Mouse (Mus musculus): ENCODE results near the gene Clec9a. TPM values are rescaled to one million over a fixed set of nuclear protein-coding genes. Genes with fewer than 3 reads are reported as not detected.

Gene Clec9a
- 0.11 TPM in 1 of 2 replicates, not detected in the other for polyA plus RNA-seq (2012; rRNA removed)

DNA sequence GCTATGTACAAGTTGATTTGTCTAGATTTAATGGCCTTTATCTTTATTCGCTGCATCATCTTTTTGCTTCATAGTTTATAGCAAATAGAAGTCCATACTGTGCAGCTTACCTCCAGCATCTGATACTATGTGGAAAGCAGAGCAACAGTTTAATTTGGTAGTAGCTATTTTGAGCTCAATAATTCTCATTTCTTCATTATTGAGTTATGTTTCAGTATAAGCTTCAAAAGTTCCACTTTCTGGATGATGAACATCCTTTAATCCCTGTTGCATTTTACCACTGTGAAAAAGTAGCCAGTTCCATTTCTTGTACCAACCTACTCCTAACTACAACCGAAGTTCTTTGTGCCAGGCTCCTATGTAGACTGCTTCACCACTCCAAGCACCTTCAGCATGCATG is at the start of gene Clec9a:
Gene Clec9a (plus strand): TSS at position 301 of the 400 bp plus-strand sequence.
- no peak for DNase-seq (ENCODE audit: extremely low spot score in 1 of 2, low spot score in 1 of 2)

- no peak for DNase-seq (ENCODE audit: extremely low spot score in 1 of 2, low spot score in 1 of 2)
Observed at GRCm38 (mm10) chr6:129359515-129359914, 49.1 kb upstream of the Clec9a start.

- DNase-seq (ENCODE audit: extremely low spot score in 1 of 2, low spot score in 1 of 2) = no peak
Observed at GRCm38 (mm10) chr6:129363942-129364341, 44.7 kb upstream of the Clec9a start.

DNA sequence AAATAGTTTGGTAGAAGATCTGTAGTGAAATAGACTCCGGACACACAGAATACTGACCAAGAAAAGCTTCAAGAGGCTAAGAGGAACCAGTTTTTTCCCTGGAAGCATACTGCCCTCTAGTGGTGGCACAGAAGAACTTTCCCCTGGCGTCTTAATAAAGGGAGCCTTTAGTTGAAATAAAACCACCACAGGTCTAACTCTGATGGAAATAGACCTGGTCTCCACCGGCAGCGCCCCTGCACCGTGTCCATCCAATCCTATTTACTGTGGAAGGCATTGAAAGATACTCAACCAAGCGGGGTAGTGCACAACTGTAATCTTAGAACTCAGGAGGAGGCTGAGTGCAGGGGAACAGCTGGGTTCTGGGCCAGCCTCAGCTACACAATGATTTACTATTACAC is 42.7 kb upstream of the Clec9a start:
- peak in 1 of 2 experiments; percentile 63 for DNase-seq (ENCODE audit: extremely low spot score in 1 of 2, low spot score in 1 of 2)

DNA sequence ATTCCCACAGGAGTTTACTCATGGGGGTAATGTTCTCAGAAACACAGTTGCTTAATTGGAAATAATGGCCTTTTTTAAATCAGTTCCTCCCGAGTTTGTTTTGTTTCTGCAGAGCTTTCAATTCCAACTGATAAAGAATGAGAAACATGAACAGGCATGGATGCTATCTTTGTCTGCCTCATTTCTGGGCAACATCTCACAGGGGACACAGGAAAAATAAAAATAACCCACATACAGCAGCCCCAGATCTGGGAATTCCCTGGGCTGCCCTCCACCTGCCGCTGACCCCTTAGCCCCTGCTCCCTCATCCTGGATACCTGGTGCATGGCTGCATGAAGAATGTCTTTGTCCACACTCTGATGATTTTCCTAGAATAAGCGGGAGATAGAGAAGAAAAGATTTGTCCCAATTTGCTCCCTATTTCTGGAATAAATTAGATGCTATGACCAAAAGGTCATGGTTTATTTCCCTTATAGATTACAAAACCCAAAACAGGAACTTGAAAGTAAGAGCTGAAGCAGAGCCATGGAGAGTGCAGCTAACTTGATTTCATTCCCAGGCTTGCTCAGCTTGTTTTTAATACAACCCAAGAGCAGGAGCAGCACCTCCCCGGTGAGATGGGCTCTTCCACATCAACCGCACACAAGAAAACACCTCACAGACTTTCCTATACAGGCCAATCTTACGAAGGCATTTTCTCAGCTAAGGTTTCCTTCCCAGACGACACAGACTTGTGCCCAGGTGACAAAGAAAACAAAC is 39.1 kb upstream of the Clec9a start:
- no peak for DNase-seq (ENCODE audit: extremely low spot score in 1 of 2, low spot score in 1 of 2)

DNA sequence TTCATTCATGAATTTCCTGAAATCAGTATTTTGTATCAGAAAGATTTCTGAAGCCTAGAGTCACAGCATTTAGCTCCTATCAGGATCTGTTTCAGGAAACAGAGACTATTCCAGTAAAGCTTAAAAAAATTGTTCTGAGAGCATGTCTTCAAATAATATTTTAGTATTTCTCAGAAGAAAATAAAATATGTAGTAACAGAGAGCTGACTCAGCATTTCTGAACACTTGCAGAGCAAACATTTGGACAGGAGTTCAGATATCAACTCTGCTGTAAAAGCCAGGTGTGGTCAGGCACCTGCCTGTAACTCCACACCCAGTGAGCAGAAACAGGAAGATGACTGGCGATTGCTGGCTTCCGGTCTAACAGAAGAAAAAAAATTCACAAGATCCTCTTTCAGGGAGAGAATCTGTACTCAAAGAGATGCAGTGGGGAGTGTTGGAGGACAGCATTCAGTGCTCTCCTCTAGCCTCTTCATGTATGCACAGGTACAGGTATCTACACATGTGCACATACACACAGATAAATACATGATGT is 33.7 kb upstream of the Clec9a start:
- DNase-seq (ENCODE audit: extremely low spot score in 1 of 2, low spot score in 1 of 2) = no peak

- peak in 1 of 2 experiments; percentile 8 for DNase-seq (ENCODE audit: extremely low spot score in 1 of 2, low spot score in 1 of 2)
Observed at GRCm38 (mm10) chr6:129380454-129380853, 28.2 kb upstream of the Clec9a start.

- DNase-seq (ENCODE audit: extremely low spot score in 1 of 2, low spot score in 1 of 2) = no peak
Observed at GRCm38 (mm10) chr6:129381736-129382135, 26.9 kb upstream of the Clec9a start.

DNA sequence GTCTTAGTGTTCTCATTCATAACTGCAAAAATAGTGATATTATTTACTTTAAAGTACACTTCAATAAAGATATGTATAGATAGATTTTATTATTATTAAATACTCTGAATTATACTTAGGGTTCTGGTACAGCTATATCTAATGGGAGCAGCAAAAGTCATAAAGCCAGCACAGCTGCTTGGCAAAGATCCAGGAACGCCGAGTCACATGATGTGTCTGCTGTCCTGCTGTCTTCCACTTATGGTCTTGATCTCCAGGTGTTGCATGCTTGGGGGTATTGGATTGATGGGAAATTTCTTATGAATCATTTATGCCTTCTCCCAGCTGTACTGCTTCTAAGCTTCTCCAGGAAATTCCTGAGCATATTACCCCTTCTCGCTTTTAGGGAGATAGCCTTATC is 25.2 kb upstream of the Clec9a start:
- no peak for DNase-seq (ENCODE audit: extremely low spot score in 1 of 2, low spot score in 1 of 2)

DNA sequence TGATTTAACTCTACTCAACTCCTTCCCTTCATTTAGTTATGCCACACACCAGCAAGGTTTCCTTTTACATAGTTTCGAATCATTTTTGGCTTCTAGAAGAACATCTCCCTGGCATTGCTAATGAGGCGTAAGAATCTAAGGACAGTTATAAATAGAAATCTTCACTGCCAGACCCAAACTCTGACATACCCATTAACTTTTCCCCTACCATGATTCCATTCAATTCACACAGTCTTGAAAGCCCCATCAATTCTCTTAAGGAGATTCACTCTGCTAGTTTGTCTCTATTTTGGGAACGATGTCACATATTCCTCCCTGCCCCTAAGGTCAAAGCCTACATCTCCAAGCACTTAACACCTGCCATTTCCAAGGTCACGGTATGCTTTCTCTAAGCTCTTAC is 23.7 kb upstream of the Clec9a start:
- no peak for DNase-seq (ENCODE audit: extremely low spot score in 1 of 2, low spot score in 1 of 2)

- no peak for DNase-seq (ENCODE audit: extremely low spot score in 1 of 2, low spot score in 1 of 2)
Observed at GRCm38 (mm10) chr6:129385774-129386173, 22.9 kb upstream of the Clec9a start, which contains the start of gene Clec12b. Clec12b (minus strand) TSS chr6:129385874.

- peak in 1 of 2 experiments; percentile 54 for DNase-seq (ENCODE audit: extremely low spot score in 1 of 2, low spot score in 1 of 2)
Observed at GRCm38 (mm10) chr6:129393087-129393720, 15.5 kb upstream of the Clec9a start.

GRCm38 (mm10) chr6:129393732-129394131 is 14.9 kb upstream of the Clec9a start:
- DNase-seq (ENCODE audit: extremely low spot score in 1 of 2, low spot score in 1 of 2) = no peak

- DNase-seq (ENCODE audit: extremely low spot score in 1 of 2, low spot score in 1 of 2) = no peak
Observed at GRCm38 (mm10) chr6:129396997-129397396, 11.7 kb upstream of the Clec9a start, which contains the start of gene Clec1b. Clec1b (plus strand) TSS chr6:129397297.

DNA sequence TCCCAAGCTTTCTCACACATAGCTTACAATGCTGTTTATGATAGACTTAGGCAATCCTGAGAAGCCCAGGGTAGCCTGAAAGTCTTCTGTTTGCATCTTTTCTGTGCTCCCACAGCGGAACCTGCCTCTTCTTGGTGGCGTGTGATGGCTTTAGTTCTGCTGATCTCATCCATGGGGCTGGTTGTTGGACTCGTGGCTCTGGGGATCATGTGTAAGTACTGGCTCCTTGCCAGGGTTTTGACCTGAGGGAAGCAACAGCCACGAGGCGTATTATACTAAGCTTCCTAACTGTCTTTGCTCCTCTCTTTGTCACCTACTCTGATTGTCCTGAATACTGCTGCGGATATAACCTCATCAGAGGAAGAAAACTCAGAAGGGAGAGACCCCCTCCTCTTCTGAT is 8.7 kb upstream of the Clec9a start:
- no peak for DNase-seq (ENCODE audit: extremely low spot score in 1 of 2, low spot score in 1 of 2)

GRCm38 (mm10) chr6:129402404-129402803 is 6.3 kb upstream of the Clec9a start:
- DNase-seq (ENCODE audit: extremely low spot score in 1 of 2, low spot score in 1 of 2) = no peak

DNA sequence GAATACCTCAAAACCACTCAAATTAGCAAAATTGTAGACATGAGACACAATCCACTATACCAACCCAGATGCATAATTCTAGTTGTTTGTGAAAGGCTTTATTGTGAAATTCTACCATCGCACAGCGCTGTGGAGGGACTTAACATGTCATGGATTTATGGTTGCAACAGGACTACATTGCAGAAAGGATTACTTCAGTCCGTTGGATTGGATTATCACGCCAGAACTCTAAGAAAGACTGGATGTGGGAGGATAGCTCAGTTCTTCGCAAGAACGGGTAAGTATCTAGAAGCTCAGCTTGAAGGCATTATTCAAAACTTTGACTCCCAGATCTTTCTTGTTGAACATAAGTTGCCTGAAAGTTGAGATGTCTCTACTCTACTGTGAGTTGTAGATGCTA is 5.3 kb upstream of the Clec9a start:
- no peak for DNase-seq (ENCODE audit: extremely low spot score in 1 of 2, low spot score in 1 of 2)

- DNase-seq (ENCODE audit: extremely low spot score in 1 of 2, low spot score in 1 of 2) = no peak
Observed at GRCm38 (mm10) chr6:129405999-129406398, 2.7 kb upstream of the Clec9a start.

GRCm38 (mm10) chr6:129407324-129407723 is 1.3 kb upstream of the Clec9a start:
- DNase-seq (ENCODE audit: extremely low spot score in 1 of 2, low spot score in 1 of 2) = no peak

- DNase-seq (ENCODE audit: extremely low spot score in 1 of 2, low spot score in 1 of 2) = no peak
Observed at GRCm38 (mm10) chr6:129414177-129414576, 5.5 kb downstream of the Clec9a start.

- DNase-seq (ENCODE audit: extremely low spot score in 1 of 2, low spot score in 1 of 2) = no peak
Observed at GRCm38 (mm10) chr6:129422311-129422710, 13.6 kb downstream of the Clec9a start.
